Mouse (Mus musculus) ES-Bruce4 (cell line): ENCODE measurements around the gene Ermp1.
"Not testable (repeated sequence)": the region's sequence is repeated elsewhere in the genome, so short reads cannot be mapped to it uniquely, and the experiment has no call there.

ENCODE experiments used
- CTCF ChIP-seq: IDR thresholded peaks from one replicate; pipeline ENCODE4 v1.8.1; 2011; ENCODE audit warnings: low read depth, low read length
- EP300 ChIP-seq: IDR thresholded peaks from 2 replicates; pipeline ENCODE4 v1.6.1; 2011; ENCODE audit warnings: low read depth, low read length; ENCODE audit not compliant: insufficient read depth
- POLR2A ChIP-seq: IDR thresholded peaks from one replicate; pipeline ENCODE4 v1.8.1; 2011; ENCODE audit warnings: low read length; ENCODE audit not compliant: insufficient read depth

DNA sequence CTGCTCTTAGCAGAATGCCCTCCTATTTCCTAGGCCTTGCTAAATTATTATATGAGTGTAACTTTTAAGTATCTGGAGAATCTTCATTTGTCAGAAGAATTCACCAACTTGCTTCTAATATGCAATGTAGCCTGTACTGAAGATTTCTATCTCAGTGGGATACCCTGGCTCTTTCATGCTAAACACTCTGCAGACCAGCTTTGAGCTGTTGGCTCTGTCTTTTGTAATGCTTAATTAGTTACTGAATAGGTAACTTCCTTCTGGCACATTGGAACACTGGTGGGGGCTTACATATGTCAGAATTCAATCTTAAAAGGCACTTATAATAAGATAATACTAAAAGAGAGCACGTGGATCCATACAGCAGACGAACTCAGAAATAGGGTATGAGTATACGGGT lies 54.4 kb downstream of the Ermp1 start:
- TF ChIP-seq EP300, POLR2A, CTCF: not testable (repeated sequence)
